Mouse (Mus musculus): Measurements from ENCODE around the gene Fosb. TPM values are rescaled to one million over a fixed set of nuclear protein-coding genes. Genes with fewer than 3 reads are reported as not detected.

Gene Fosb
- 4.3 and 21.6 TPM in 2 replicates for polyA plus RNA-seq (2012; ENCODE audit: low replicate concordance)

GRCm38 (mm10) chr7:19309884-19310641, at the start of gene Fosb:
TSS of gene Fosb (minus strand) at chr7:19310051.

DNA sequence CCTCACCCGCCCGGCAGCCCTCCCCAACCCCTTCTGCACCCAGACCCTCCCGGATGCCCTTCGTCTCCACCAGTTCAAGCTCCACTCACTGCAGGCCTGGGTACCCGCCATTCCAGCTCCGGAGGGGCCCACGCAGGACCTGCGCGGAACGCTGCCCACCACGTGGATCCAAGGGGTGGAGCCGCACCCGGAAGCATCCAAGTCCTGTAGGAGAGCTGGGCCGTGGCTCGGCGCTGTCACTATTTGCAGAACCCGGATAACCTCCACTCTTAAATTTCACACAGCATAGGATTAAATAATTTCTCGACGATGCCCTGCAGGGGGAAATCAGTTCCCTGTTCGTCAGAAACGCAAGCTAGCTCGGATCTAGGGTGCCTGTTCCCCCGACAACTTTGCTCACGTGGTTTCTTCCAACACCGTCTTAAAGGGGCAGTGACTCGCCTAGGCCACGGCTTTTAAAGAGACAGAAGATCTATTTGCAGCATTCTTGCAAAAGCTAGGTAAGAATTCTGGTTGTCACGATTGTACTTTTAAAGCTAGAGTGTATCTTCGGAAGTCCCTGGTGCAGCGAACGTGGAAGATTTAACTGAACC, 49.5 kb upstream of the Fosb start, which contains the start of the genes Cd3eap and Ppp1r13l:
Cd3eap (minus strand) TSS at position 185 of the 593 bp plus-strand sequence.
Ppp1r13l (plus strand) TSS at position 451 of the 593 bp plus-strand sequence.

DNA sequence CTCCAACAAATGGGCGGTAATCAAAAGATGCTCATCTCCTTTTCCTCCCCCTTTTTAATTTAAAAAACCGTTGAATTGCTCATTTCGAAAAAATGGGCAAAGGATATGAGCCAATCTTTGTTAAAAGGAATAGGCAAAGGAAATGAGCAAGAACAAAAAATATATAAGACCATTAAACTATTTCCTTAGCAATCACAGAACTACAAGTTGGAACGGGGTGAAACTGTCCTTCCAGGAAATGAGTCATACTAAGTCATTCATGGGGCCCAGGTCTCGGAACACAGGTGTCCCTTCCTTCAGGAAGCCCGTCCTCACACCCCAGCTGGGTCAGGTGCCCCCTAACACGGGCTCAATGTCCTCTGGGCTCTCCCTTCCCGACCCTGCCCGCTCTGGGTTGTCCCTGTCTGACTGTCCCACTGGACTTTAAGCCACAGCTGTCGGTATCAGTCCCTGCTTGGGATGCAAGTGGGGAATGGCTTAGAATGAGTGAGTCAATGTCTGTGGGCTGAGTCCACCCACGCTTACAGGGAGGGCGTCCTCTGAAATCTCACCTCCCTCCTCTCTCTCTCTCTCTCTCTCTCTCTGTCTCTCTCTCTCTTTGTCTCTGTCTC, 34.5 kb upstream of the Fosb start, which contains the start of gene Ercc1:
Ercc1 (plus strand) TSS at position 542 of the 611 bp plus-strand sequence.

DNA sequence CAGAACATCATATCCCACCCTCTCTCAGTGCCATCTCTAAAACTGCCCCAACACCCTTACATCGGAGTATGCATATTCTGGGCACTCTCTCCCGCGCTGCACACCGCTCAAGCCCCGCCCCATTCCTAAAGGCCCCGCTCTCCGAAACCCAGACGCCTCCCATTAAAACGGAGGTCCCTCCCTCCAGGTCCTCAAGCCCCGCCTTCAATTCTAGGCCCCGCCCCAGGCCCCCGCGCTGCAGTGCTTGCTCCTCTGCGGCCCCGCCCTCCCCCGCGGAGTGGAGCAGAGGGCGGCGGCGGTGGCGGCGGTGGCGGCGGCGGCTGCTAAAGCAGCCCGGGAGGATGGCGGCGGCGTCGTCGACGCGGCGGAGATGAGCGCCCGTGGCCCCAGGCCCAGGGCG, 27.5 kb downstream of the Fosb start, which contains the start of gene Rtn2:
Rtn2 (plus strand) TSS at position 240 of the 400 bp plus-strand sequence.

DNA sequence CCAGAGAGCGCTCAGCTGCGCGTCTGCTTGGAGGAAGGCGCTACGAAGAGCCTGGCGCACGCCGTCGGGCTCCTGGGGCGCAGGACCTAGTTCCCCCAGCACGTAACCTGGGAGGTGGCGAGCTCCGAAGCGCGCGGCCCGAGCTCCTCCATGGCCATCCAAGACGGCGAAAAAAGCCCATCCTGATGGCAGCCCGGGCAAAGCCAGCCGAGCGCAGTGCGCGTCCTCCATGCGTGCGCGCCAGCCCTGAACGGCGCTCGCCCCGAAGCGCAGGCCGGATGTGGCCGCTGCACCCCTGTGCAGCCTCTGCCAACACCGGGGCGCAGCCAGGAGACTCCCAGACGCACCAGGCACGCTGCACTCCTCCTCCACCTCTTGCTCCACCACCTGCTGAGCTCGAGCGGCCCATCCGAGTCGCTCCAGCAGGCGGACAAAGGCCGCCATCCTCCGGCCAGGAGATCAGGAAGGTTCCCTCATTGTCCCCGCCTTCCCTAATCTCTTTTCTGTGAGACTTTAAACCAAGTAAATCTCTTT, 30.2 kb downstream of the Fosb start, which contains the start of gene Ppm1n:
Ppm1n (minus strand) TSS at position 484 of the 534 bp plus-strand sequence.

GRCm38 (mm10) chr7:19271238-19272172, 38.3 kb downstream of the Fosb start, which contains the start of gene Vasp:
TSS of gene Vasp (minus strand) at chr7:19271817.

Other genes starting within 250 kb of the Fosb start
- gene Dmwd, start 233.8 kb downstream of the Fosb start, polyA plus RNA-seq (2012; ENCODE audit: low replicate concordance): 15.1 and 17.4 TPM in 2 replicates
- 18.5 and 28.2 TPM in 2 replicates for gene Dmpk, start 226.2 kb downstream of the Fosb start, polyA plus RNA-seq (2012; ENCODE audit: low replicate concordance)
- 4.5 and 6.4 TPM in 2 replicates for gene Six5, start 215.5 kb downstream of the Fosb start, polyA plus RNA-seq (2012; ENCODE audit: low replicate concordance)
- gene Gm4969, start 191.7 kb downstream of the Fosb start, polyA plus RNA-seq (2012; ENCODE audit: low replicate concordance): not detected in 2 replicates
- gene Fbxo46, start 190.2 kb downstream of the Fosb start, polyA plus RNA-seq (2012; ENCODE audit: low replicate concordance): 50.1 and 51.2 TPM in 2 replicates
- 12.3 and 19.0 TPM in 2 replicates for gene Qpctl, start 160.8 kb downstream of the Fosb start, polyA plus RNA-seq (2012; ENCODE audit: low replicate concordance)
- 6.7 and 34.5 TPM in 2 replicates for gene Snrpd2, start 160.3 kb downstream of the Fosb start, polyA plus RNA-seq (2012; ENCODE audit: low replicate concordance)
- 0.05 TPM in 1 of 2 replicates, not detected in the other for gene Gipr, start 143.9 kb downstream of the Fosb start, polyA plus RNA-seq (2012; ENCODE audit: low replicate concordance)
- gene Eml2, start 133.6 kb downstream of the Fosb start, polyA plus RNA-seq (2012; ENCODE audit: low replicate concordance): 17.2 and 24.3 TPM in 2 replicates
- 4.4 and 9.2 TPM in 2 replicates for gene Gpr4, start 97.5 kb downstream of the Fosb start, polyA plus RNA-seq (2012; ENCODE audit: low replicate concordance)
- 10.2 and 13.2 TPM in 2 replicates for gene Opa3, start 81.7 kb downstream of the Fosb start, polyA plus RNA-seq (2012; ENCODE audit: low replicate concordance)
- gene Vasp, start 38.2 kb downstream of the Fosb start, polyA plus RNA-seq (2012; ENCODE audit: low replicate concordance): 536 and 1,501 TPM in 2 replicates
- gene Ppm1n, start 30.0 kb downstream of the Fosb start, polyA plus RNA-seq (2012; ENCODE audit: low replicate concordance): 2.9 and 4.4 TPM in 2 replicates
- 0.56 and 0.73 TPM in 2 replicates for gene Rtn2, start 27.4 kb downstream of the Fosb start, polyA plus RNA-seq (2012; ENCODE audit: low replicate concordance)
- 62.5 and 86.1 TPM in 2 replicates for gene Ercc1, start 34.7 kb upstream of the Fosb start, polyA plus RNA-seq (2012; ENCODE audit: low replicate concordance)
- 17.3 and 29.4 TPM in 2 replicates for gene Cd3eap, start 49.4 kb upstream of the Fosb start, polyA plus RNA-seq (2012; ENCODE audit: low replicate concordance)
- 3.5 and 5.2 TPM in 2 replicates for gene Ppp1r13l, start 49.7 kb upstream of the Fosb start, polyA plus RNA-seq (2012; ENCODE audit: low replicate concordance)
- gene Ercc2, start 72.0 kb upstream of the Fosb start, polyA plus RNA-seq (2012; ENCODE audit: low replicate concordance): 45.3 and 46.8 TPM in 2 replicates
- 4.3 and 9.4 TPM in 2 replicates for gene Klc3, start 94.1 kb upstream of the Fosb start, polyA plus RNA-seq (2012; ENCODE audit: low replicate concordance)
- gene Ckm, start 94.7 kb upstream of the Fosb start, polyA plus RNA-seq (2012; ENCODE audit: low replicate concordance): 1.1 and 1.4 TPM in 2 replicates
- gene Mark4, start 148.8 kb upstream of the Fosb start, polyA plus RNA-seq (2012; ENCODE audit: low replicate concordance): 42.9 and 128 TPM in 2 replicates
- 0.49 and 1.7 TPM in 2 replicates for gene Exoc3l2, start 153.3 kb upstream of the Fosb start, polyA plus RNA-seq (2012; ENCODE audit: low replicate concordance)
- gene Bloc1s3, start 198.3 kb upstream of the Fosb start, polyA plus RNA-seq (2012; ENCODE audit: low replicate concordance): 6.4 and 11.8 TPM in 2 replicates
- gene Trappc6a, start 198.3 kb upstream of the Fosb start, polyA plus RNA-seq (2012; ENCODE audit: low replicate concordance): 95.1 and 103 TPM in 2 replicates
- gene Nkpd1, start 207.8 kb upstream of the Fosb start, polyA plus RNA-seq (2012; ENCODE audit: low replicate concordance): 0.17 and 0.35 TPM in 2 replicates